Mouse (Mus musculus) macrophage (primary cell): ENCODE results near the gene Nprl3. TPM values are rescaled to one million over a fixed set of nuclear protein-coding genes. Genes with fewer than 3 reads are reported as not detected.
"Not testable (repeated sequence)": the region's sequence is repeated elsewhere in the genome, so short reads cannot be mapped to it uniquely, and the experiment has no call there.

Source experiments
- H3K27ac ChIP-seq: fragments of 350-480 bp; formaldehyde crosslinking; 2 replicates; pipeline ENCODE4 v1.9.0; 2021
- H3K36me3 ChIP-seq: fragments of 350-480 bp; formaldehyde crosslinking; 2 replicates; pipeline ENCODE4 v1.9.0; 2021; ENCODE audit errors: inconsistent target
- H3K4me3 ChIP-seq: fragments of 350-480 bp; formaldehyde crosslinking; 2 replicates; pipeline ENCODE4 v1.9.0; 2021; ENCODE audit errors: inconsistent target
- H3K79me2 ChIP-seq: fragments of 350-480 bp; formaldehyde crosslinking; 2 replicates; pipeline ENCODE4 v1.9.0; 2021; ENCODE audit errors: inconsistent target
- WGBS: methylation state at CpG from one replicate; pipeline ENCODE4 v1.1.7; 2026; ENCODE audit warnings: inconsistent platforms; ENCODE audit not compliant: missing documents; 5-methylcytosine and 5-hydroxymethylcytosine counted together
- polyA plus RNA-seq: library from polyadenylated mRNA; stranded (reverse); fragments of 250-400 nt; gene quantifications from 3 replicates; pipeline ENCODE4 v1.2.4, GENCODE M21; 2018; ENCODE audit warnings: inconsistent platforms

The Nprl3 gene
- polyA plus RNA-seq, 1 experiment from 2014 or later = 7.4 TPM

DNA sequence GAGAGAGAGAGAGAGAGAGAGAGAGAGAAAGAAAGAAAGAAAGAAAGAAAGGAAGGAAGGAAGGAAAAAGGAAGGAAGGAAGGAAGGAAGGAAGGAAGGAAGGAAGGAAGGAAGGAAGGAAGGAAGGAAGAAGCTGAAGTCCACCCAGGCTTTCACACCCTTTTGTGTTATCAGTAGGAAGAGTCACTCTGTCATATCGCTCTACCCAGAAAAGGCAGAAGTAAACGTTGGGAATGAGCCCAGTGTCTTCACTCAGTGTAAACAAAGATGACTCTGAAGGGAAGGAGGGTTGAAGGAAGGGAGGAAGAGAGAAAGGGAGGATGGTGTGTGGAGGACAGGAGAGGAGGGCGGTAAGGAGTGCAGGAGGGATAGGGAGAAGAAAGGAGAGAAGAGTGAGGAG, 26.0 kb upstream of the Nprl3 start:
- not testable (repeated sequence) for H3K79me2 ChIP-seq, H3K27ac ChIP-seq, H3K4me3 ChIP-seq, H3K36me3 ChIP-seq
- WGBS = 60% methylated on average over 3 of the region's 3 CpGs

DNA sequence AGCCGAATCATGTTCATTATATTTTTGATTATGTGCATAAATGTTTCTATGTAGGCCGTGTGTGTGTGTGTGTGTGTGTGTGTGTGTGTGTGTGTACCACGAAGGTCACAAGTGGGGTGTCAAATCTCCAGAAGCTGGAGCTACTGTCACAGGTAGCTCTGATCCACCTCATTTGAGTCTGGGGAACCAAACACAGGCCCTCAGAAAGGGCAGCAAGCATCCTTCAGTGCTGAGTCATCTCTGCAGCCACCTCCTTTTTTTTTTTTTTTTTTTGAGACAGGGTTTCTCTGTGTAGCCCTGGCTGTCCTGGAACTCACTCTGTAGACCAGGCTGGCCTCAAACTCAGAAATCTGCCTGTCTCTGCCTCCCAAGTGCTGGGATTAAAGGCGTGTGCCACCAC, 25.3 kb upstream of the Nprl3 start:
- WGBS = 90% methylated on average over 3 of the region's 4 CpGs
- not testable (repeated sequence) for H3K27ac ChIP-seq, H3K36me3 ChIP-seq, H3K79me2 ChIP-seq, H3K4me3 ChIP-seq

DNA sequence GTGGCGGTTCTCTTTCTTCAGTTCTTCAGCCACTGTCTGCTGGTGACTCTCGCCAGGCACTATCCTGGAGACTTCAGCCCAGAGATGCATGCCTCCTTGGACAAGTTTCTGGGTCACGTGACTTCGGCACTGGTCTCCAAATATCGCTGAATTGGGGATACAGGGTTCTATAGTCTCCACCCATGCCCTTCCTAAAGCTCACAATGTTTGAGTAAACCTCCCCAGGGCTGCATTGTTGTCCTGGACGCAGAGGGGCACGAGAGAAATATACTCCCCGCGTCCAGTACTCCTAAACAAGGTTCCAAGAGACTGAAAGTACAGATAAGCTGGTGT, 20.0 kb upstream of the Nprl3 start:
- Histone ChIP-seq H3K27ac (no peak overlapping the region), H3K4me3 (no peak overlapping the region), H3K36me3 (no peaks in the 10 kb centered on the region), H3K79me2 (no peaks in the 10 kb centered on the region)
- 74% methylated on average over 9 of the region's 9 CpGs for WGBS

DNA sequence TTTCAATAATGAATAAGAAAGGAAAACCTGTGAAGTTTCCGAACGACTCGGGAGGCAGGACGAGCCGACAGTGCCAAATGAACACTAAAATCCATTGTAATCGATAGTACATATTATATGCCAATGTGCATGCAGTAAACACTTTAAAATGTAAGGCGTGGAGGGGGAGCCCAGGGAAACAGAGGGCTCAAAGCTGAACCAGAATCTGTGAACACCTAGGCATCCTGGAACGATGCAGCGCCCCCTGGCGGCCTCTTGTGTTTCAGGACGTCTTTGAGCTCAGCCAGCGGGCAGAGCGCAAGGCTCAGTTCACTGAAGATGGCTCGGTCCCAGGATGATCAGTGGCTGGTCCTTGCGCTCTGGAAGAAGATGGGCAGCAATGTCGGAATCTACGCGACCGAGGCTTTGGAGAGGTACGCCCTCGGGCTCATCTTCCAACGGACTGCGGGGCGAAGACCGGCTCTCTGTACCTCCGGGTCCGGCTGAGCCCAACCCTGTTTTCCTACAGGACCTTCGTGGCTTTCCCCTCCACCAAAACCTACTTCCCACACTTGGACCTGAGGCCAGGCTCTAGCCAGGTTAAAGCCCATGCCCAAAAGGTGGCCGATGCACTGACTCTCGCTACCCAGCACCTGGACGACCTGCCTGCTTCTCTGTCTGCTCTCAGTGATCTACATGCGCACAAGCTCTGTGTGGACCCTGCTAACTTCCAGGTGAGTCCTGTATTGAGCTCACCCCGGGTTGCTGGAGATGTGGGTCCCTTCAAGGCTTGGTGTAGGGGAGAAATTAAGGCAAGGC, 19.4 kb upstream of the Nprl3 start, which contains the start of gene Hbq1b:
Gene Hbq1b (plus strand): TSS at position 271 of the 798 bp plus-strand sequence.
- H3K4me3 ChIP-seq, H3K79me2 ChIP-seq, H3K36me3 ChIP-seq, H3K27ac ChIP-seq: not testable (repeated sequence)
- WGBS = 20% methylated on average over 29 of the region's 33 CpGs

DNA sequence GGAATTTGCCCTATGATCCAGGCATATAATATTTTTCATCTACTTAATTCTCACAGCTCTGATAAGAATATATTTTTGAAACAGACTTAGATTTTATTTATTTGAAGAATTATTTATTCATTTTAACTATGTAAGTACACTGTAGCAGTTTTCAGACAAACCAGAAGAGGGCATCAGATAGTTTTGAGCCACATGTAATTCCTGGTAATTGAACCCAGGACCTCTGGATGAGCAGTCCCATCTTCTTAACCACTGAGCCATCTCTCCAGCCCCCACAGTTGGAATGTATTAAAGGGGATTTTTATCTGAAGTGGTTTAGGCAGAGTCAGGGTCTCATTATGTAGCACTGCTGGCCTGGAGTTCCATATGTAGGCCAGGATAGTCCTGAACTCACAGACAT, 18.4 kb upstream of the Nprl3 start:
- H3K27ac ChIP-seq, H3K36me3 ChIP-seq, H3K4me3 ChIP-seq: not testable (repeated sequence)

DNA sequence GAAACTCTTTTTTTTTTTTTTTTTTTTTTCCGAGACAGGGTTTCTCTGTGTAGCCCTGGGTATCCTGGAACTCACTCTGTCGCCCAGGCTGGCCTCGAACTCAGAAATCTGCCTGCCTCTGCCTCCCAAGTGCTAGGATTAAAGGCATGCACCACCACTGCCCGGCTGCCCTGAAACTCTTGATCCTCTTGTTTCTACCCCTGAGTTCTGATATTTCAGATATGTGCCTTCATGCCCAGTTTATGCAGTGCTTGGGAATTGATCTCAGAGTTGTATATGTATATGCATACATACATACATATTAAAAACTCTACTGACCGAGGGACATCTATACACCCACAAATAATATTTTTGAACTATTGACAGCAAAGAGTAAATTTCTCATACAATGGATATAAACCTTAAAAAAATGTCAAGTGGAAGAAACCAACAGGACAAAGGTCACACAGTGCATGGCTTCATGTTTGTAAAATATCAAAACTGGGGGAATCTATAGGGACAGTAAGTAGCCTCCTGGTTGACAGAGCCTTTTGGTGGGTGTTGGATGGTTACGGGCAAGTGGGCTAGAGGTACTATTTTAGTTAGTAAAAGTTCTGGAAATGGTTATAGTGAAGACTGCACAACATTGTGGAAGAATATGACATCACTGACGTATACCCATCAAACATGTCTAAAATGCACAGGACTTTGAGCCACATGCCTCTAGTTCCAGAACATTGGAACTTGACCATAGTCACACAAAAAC, 17.7 kb upstream of the Nprl3 start:
- Histone ChIP-seq H3K4me3 (no peak overlapping the region), H3K36me3 (no peaks in the 10 kb centered on the region), H3K27ac (no peak overlapping the region), H3K79me2 (no peaks in the 10 kb centered on the region)
- 87% methylated on average over 6 of the region's 7 CpGs for WGBS

More for the DNA sequence above, 18.4 kb upstream of the Nprl3 start:
- not testable (repeated sequence) for H3K79me2 ChIP-seq

DNA sequence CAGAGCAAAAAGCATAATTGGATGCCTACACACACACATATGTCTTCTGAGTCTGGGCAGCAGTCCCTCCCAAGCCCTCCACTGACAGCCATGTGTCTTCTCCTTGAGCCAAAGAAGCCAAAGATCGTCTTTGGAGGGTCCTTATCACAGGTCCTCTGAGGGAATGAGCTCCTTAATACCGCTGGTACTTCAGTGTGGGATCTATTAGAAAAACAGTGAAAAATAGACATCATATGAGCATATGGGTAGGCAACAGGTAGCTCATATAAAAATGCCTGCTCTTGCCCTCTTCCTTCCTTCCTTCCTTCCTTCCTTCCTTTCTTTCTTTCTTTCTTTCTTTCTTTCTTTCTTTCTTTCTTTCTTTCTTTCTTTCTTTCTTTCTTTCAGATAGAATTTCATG, 17.1 kb upstream of the Nprl3 start:
- H3K4me3 ChIP-seq, H3K36me3 ChIP-seq, H3K79me2 ChIP-seq, H3K27ac ChIP-seq: not testable (repeated sequence)
- WGBS = 66% methylated on average over 2 of the region's 2 CpGs

DNA sequence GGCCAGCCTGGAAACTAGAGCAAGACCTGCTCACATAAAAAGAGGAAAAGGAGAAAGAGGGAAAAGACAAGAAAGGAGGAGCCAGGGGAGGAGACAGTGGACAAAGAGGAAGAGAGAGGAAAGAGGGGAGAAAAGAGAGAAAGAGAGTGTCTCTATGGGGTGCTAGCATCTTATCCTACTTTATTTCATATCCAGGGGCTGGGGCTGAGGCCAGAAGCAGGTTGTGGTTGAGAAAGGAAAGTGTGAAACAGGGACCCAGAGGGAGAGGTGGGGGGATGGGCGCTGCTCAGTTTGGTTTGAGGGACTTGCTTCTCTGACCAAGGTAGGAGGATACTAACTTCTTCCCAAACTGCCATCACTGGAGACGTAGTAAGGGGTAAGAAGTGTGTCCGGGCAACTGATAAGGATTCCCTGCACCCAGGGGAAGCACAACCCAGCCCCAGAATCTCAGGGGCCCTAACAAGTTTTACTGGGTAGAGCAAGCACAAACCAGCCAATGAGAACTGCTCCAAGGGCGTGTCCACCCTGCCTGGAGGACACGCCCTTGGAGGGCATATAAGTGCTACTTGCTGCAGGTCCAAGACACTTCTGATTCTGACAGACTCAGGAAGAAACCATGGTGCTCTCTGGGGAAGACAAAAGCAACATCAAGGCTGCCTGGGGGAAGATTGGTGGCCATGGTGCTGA, 15.7 kb upstream of the Nprl3 start, which contains the start of gene Hba-a1:
Gene Hba-a1 (plus strand): TSS at position 421 of the 687 bp plus-strand sequence.
- not testable (repeated sequence) for H3K79me2 ChIP-seq, H3K36me3 ChIP-seq, H3K4me3 ChIP-seq, H3K27ac ChIP-seq
- WGBS = no CpG with 5 or more reads among the region's 5 CpGs

DNA sequence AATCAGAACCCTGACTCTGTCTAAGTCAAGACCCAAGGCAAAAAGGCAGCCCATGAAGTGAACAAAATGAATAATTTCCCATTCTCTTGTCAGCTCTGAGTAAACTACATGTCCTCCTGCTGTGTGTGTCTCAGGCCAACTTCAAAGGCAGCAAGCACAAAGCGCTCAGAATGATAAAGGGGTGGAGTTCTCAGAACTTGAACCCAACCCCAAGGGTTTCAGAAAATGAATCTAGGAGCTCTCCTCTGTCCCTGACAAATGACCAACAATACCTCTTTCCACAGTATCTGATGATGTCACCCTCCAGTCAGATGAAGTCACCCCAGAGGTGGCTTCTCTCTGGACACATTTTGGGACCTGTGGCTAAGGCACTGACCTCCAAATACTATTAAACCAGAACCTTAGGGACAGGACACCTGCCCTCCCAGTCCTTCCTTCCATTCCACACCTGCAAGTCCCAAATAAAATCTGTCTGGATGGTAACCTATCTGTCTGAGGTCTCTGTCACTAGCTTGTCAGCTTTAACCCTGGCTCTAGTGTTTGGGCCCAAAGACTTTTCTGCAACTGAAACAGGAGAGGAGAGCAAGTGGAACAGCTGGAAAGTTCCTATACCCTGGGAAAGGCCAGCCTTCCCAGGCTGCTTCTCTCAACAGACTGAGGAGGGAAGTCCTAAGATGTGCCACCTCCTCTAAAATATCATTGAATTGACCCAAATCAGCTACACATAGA, 14.1 kb upstream of the Nprl3 start:
- H3K4me3 ChIP-seq = no peak overlapping the region
- WGBS = 100% methylated on average over 1 of the region's 1 CpGs
- no peaks in the 10 kb centered on the region for H3K79me2 ChIP-seq
- H3K36me3 ChIP-seq = no peaks in the 10 kb centered on the region
- no peak overlapping the region for H3K27ac ChIP-seq

DNA sequence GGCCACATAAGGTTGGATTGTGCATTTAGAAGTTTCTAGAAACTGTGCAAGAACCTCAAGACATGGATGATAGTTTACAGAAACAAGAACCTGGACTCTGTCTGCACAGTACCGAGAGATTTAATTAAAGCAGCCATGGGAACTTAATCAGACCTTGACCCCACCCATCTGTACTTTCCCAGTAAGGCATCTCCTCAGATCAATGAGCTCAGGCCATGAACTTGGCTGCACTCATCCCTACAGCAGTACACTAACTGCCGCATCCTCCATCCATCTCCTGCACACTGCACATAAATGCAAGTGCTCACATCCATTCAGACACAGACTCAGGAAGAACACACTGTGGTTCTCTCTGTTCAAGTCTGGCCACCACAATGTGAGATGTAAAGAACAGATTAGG, 13.1 kb upstream of the Nprl3 start:
- 97% methylated on average over 2 of the region's 2 CpGs for WGBS
- Histone ChIP-seq H3K27ac (no peak overlapping the region), H3K4me3 (no peak overlapping the region), H3K79me2 (no peaks in the 10 kb centered on the region), H3K36me3 (no peaks in the 10 kb centered on the region)

DNA sequence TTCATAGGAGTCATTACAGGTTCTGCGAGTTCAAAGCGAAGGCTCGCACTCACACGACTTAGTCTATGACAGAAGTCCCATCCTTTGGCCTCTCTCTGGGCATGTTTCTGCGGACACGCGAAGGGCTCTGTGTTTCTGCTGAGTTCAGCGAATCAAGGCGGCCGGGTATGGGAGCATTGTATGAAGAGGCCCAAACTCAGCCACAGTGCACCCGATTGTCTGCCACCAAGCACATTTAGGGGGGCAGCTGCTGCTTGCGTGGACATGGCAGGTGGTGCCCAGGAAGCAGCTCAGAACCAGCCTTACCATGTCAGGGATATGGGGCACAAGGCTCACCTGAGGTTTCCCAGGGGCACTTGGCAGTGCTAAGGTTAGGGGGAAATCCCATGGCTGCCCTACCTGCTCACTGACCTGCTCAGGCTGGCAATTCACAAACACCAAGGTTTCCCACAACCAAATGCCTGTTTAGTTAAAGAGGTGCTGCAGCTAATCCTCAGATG, 11.0 kb upstream of the Nprl3 start:
- Histone ChIP-seq H3K4me3 (no peak overlapping the region), H3K27ac (no peak overlapping the region), H3K79me2 (no peaks in the 10 kb centered on the region), H3K36me3 (no peaks in the 10 kb centered on the region)
- 89% methylated on average over 12 of the region's 12 CpGs for WGBS

DNA sequence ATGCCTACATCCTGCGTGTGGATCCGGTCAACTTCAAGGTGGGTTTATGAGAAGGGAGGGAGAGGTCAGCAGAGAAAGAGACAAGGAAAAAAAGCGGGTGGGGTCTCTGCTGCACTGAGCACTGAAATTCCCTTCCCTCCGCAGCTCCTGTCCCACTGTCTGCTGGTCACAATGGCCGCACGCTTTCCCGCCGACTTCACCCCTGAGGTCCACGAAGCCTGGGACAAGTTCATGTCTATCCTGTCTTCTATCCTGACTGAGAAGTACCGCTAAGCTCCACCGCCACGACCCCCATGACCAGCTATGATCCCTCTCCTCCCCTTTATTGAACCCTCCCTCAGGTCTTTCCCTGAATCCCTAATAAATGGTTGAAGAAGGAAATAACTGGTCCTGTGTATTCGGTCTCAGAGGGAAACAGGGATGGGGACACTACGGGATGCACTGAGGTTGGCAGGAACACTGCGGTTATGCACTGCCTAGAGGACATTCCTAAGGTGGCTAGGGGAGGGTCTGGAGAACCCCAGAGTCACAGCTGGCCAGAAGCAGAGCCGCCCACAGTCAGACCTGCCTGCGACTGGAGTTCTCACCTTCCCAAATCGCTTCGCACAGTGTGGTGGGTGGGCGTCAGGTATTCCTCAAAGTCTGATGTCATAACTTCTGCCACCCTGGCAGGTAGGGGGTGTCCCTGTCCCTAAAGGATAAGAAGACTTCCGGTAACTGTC, 10.4 kb upstream of the Nprl3 start:
- H3K27ac ChIP-seq = no peak overlapping the region
- no peaks in the 10 kb centered on the region for H3K79me2 ChIP-seq
- H3K4me3 ChIP-seq = no peak overlapping the region
- WGBS = 79% methylated on average over 21 of the region's 21 CpGs
- H3K36me3 ChIP-seq = no peaks in the 10 kb centered on the region

DNA sequence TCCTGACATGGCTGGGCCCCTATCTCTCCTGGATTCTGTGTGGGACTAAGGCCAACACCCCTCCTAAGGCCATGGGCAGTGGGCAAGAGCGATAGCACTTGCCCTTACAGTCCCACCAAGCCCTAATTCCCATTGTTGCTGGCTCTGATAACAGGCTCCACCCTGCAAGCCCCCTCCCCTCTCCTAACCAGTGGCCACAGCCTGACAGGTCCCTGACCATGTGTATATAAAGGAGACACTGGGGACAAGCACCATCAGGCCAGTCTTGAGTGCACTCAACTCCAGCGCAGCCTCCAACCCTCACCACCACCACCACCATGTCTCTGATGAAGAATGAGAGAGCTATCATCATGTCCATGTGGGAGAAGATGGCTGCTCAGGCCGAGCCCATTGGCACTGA, 8.8 kb upstream of the Nprl3 start, which contains the start of gene Hba-x:
Gene Hba-x (plus strand): TSS at position 54 of the 400 bp plus-strand sequence.
- H3K36me3 ChIP-seq = no peaks in the 10 kb centered on the region
- no peak within 1 kb of the TSS for H3K27ac ChIP-seq
- no peaks in the 10 kb centered on the region for H3K79me2 ChIP-seq
- 94% methylated on average over 3 of the region's 3 CpGs for WGBS
- H3K4me3 ChIP-seq = no peak within 1 kb of the TSS

DNA sequence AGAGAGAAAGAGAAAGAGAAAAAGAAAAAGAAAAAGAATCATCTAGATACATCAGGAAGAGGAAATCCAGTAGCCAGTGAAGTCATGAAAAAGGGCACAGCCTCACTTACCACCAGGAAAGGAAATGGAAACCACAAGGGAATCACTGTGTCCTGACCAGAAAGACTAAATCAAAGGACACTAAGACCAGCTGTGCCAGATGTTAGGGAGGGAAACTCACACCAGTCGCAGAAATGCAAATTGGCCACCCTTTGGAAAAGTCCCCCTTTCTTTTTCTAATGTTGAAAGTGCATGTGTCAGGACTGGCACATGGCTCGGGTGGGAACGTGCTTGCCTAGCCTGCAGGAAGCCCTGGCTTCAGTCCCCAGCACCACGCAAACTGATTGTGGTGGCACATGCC, 3.7 kb upstream of the Nprl3 start:
- whole genome bisulfite sequencing = 44% methylated on average over 4 of the region's 4 CpGs
- no peaks in the 10 kb centered on the region for H3K36me3 ChIP-seq
- no peak overlapping the region for H3K4me3 ChIP-seq
- peaks cover 8% of the 10 kb centered on the region for H3K79me2 ChIP-seq
- H3K27ac ChIP-seq = no peak overlapping the region
